Mouse (Mus musculus) lung, embryonic 16.5 days (tissue): ENCODE measurements around the gene Ikzf1. TPM values are rescaled to one million over a fixed set of nuclear protein-coding genes. Genes with fewer than 3 reads are reported as not detected.

ENCODE experiments used
- ATAC-seq: fragments of 200-750 bp; cut with Nextera tagmentation; 2 replicates; pipeline ENCODE4 v1.8.0; 2017; ENCODE audit warnings: low read depth, mild to moderate bottlenecking, moderate library complexity
- H3K27ac ChIP-seq: fragments of 300-500 bp; sonication (generic); 2 replicates; pipeline ENCODE4 v1.5.1; 2014; ENCODE audit warnings: mild to moderate bottlenecking, control low read depth, low read length
- H3K27me3 ChIP-seq: fragments of 300-500 bp; sonication (generic); 2 replicates; pipeline ENCODE4 v1.6.1; 2014; ENCODE audit warnings: low read depth, low read length, mixed read lengths; ENCODE audit not compliant: control insufficient read depth, insufficient read depth
- H3K36me3 ChIP-seq: fragments of 300-500 bp; sonication (generic); 2 replicates; pipeline ENCODE4 v1.6.1; 2014; ENCODE audit warnings: low read length; ENCODE audit not compliant: control insufficient read depth, insufficient read depth
- H3K4me1 ChIP-seq: fragments of 300-500 bp; sonication (generic); replicated peaks from 2 replicates; pipeline ENCODE4 v1.6.1; 2014; ENCODE audit warnings: low read length, mixed read lengths; ENCODE audit not compliant: control insufficient read depth, insufficient read depth
- H3K4me2 ChIP-seq: fragments of 300-500 bp; sonication (generic); 2 replicates; pipeline ENCODE4 v1.6.1; 2014; ENCODE audit warnings: low read depth, low read length, control low read depth
- H3K4me3 ChIP-seq: fragments of 300-500 bp; sonication (generic); 2 replicates; pipeline ENCODE4 v1.5.1; 2014; ENCODE audit warnings: mild to moderate bottlenecking, low read length, control low read depth
- H3K9ac ChIP-seq: fragments of 300-500 bp; sonication (generic); 2 replicates; pipeline ENCODE4 v1.6.1; 2014; ENCODE audit warnings: low read length, control low read depth
- H3K9me3 ChIP-seq: fragments of 300-500 bp; sonication (generic); 2 replicates; pipeline ENCODE4 v1.6.1; 2016; ENCODE audit warnings: low read length; ENCODE audit not compliant: control insufficient read depth
- WGBS: fragments of 180-500 bp; shearing (Covaris S2); extraction: QIAGEN DNeasy Blood & Tissue Kit; methylation state at CpG from one replicate; pipeline ENCODE4 v1.1.7; 2014; 5-methylcytosine and 5-hydroxymethylcytosine counted together
- polyA plus RNA-seq: library from polyadenylated mRNA; unstranded; fragments of >200 nt; fragmentation: Nextera tagmentation; extraction: Ambion mirVana; gene quantifications from 2 replicates; pipeline ENCODE4 v1.2.1, GENCODE M21; 2015

Gene Ikzf1
- polyA plus RNA-seq, 1 experiment from 2014 or later: 2.0 TPM

DNA sequence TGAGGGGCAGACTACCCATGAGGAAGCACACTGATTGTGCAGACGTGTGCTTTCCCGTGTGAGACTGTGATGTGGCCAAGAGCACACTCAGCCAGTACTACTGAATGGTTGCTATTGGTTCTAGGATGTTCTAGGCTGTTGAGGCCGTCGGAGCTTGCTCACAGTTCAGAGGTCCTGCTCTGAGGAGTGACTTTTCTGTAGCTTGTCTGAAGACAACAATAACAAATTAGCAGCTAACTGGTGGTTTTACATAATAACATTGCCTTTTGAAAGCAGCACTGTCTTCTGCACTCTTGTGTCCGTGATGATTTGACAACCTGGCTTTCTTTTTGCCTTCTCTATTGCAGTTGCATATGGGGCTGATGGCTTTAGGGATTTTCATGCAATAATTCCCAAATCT, 55.8 kb downstream of the Ikzf1 start:
- WGBS: 67% methylated on average over 5 of the region's 5 CpGs
- no peaks in the 10 kb centered on the region for H3K27me3 ChIP-seq
- no peaks in the 10 kb centered on the region for H3K9me3 ChIP-seq
- H3K27ac ChIP-seq: no peak overlapping the region
- no peaks in the 10 kb centered on the region for H3K4me1 ChIP-seq
- no peak overlapping the region for H3K4me3 ChIP-seq
- H3K9ac ChIP-seq: no peak overlapping the region
- no peak for ATAC-seq
- no peaks in the 10 kb centered on the region for H3K36me3 ChIP-seq
- H3K4me2 ChIP-seq: no peak overlapping the region

DNA sequence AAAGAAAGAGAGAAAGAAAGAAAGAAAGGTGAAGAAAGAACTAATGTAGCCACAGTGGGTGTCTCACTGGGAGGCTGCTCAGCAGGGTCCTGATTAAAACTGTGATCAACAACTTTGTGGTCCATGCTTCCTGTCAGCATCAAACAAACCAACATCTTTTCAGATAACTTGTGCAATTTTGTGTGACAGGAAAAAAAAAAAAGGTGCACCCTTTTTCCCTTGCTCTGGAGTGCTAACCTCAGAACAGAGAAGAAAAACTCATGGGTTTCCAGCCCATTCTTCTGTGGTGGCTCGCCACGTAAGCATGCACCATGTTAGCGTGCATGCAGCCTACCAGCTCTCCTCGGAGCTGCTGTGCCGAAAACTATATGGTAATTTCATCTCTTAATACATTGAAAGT, 56.8 kb downstream of the Ikzf1 start:
- ATAC-seq: no peak
- Histone ChIP-seq H3K36me3 (no peaks in the 10 kb centered on the region), H3K9ac (no peak overlapping the region), H3K27ac (no peak overlapping the region), H3K4me1 (no peaks in the 10 kb centered on the region), H3K27me3 (no peaks in the 10 kb centered on the region), H3K4me2 (no peak overlapping the region), H3K4me3 (no peak overlapping the region), H3K9me3 (no peaks in the 10 kb centered on the region)
- WGBS: 85% methylated on average over 5 of the region's 5 CpGs

DNA sequence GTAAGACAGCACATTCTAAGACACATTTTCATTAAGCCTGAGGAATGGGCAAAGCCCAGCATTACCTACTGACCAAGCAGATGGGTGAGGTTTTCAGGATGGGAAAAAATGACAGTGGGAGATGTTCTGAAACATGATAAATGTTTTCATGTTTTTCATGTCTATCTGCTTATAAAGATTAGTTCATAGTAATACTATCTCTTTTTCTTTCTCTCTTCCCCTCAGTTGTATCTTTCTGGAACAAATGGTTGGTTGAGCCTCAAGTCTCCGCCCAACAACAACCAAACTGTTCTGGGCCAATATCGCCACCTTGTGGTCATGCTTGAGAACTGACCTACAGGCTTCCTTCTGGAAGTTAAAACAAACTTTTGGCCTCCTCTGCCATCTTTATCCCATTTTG, 57.8 kb downstream of the Ikzf1 start:
- no peaks in the 10 kb centered on the region for H3K27me3 ChIP-seq
- no peak overlapping the region for H3K4me3 ChIP-seq
- H3K4me1 ChIP-seq: no peaks in the 10 kb centered on the region
- no peaks in the 10 kb centered on the region for H3K36me3 ChIP-seq
- H3K4me2 ChIP-seq: no peak overlapping the region
- H3K9ac ChIP-seq: no peak overlapping the region
- H3K9me3 ChIP-seq: no peaks in the 10 kb centered on the region
- no peak for ATAC-seq
- 24% methylated on average over 2 of the region's 2 CpGs for WGBS
- no peak overlapping the region for H3K27ac ChIP-seq

DNA sequence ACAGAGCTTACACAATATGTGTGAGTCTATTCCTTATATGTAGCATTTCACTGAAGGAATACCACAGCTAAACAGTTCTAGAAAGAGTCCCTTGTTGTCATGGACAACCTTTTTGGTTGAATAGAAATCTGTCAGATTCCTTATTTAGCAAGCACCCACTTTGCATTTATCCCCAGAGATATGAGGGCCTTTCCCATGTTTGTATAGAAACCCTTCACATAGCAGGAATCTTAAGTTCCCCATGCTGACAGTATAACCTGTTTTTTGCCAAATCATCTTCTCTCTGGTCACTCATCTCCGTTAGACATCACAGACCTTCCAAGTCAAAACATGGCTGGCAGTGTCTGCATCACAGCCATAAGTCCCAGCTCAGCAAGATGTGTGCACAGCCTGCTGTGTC, 59.4 kb downstream of the Ikzf1 start:
- Histone ChIP-seq H3K4me3 (no peak overlapping the region), H3K27ac (no peak overlapping the region), H3K27me3 (no peaks in the 10 kb centered on the region), H3K9me3 (no peaks in the 10 kb centered on the region), H3K9ac (no peak overlapping the region), H3K4me2 (no peak overlapping the region), H3K36me3 (no peaks in the 10 kb centered on the region), H3K4me1 (no peaks in the 10 kb centered on the region)
- WGBS: 42% methylated on average over 1 of the region's 1 CpGs
- ATAC-seq: no peak

DNA sequence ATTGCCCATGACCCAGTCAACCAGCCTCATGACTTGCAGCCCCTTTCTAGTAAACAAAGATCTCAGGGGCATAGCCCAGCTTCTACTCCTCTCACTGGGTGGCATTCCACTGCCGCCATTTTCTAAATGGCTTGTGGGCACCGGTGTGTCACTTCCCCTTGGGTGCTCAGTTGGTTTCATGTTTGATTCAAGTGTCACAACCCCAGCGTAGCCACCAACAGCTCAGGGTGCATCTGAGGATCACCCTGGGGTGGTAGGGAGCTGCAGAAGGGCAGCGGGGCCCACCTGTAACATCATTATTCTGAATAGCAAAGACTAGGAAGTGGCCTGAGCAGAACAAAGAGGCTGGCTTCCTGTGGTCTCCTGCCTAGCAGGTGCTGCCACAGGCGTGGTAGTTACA, 66.3 kb downstream of the Ikzf1 start:
- Histone ChIP-seq H3K9ac (no peak overlapping the region), H3K4me1 (no peaks in the 10 kb centered on the region), H3K27me3 (no peaks in the 10 kb centered on the region), H3K36me3 (no peaks in the 10 kb centered on the region), H3K27ac (no peak overlapping the region), H3K4me3 (no peak overlapping the region), H3K9me3 (no peaks in the 10 kb centered on the region), H3K4me2 (no peak overlapping the region)
- ATAC-seq: no peak
- WGBS: 89% methylated on average over 5 of the region's 5 CpGs

DNA sequence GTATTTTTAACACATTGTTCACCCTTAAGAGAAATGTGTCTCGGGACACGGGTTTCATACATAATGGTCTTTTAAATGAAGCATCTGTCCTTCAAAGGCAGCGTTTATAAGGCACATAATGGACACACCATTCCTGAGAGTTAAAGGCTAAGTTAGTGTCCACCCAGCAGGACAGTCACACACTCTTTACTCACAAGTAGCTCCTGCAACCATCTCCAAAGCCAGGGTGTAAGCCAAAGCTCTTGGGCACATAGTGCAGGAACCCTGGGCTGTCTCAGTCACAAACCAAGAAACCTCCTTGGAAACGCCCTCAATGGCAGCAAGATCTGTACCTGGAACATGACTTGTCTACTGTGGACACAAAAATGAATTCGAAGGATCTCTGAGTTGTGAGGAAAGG, 68.1 kb downstream of the Ikzf1 start:
- H3K9ac ChIP-seq: no peak overlapping the region
- H3K27me3 ChIP-seq: no peaks in the 10 kb centered on the region
- 81% methylated on average over 5 of the region's 5 CpGs for WGBS
- H3K27ac ChIP-seq: no peak overlapping the region
- H3K4me1 ChIP-seq: no peaks in the 10 kb centered on the region
- no peak overlapping the region for H3K4me3 ChIP-seq
- no peak for ATAC-seq
- H3K4me2 ChIP-seq: no peak overlapping the region
- no peaks in the 10 kb centered on the region for H3K36me3 ChIP-seq
- no peaks in the 10 kb centered on the region for H3K9me3 ChIP-seq

DNA sequence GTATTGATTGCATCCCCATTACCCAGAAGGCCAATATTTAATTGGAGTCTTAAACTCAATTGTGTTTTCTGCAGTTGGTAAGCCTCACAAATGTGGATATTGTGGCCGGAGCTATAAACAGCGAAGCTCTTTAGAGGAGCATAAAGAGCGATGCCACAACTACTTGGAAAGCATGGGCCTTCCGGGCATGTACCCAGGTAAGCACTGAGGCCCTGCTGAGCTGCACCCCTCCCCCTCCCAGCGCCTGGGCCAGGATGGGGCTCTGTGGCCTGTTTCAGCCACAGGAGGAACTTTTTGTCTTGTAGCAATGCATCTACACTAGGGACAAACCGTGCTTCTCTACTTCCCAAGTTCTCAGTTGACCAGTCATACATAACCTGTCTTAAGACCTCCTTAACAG, 73.3 kb downstream of the Ikzf1 start:
- Histone ChIP-seq H3K9ac (no peak overlapping the region), H3K9me3 (no peaks in the 10 kb centered on the region), H3K36me3 (no peaks in the 10 kb centered on the region), H3K4me1 (no peaks in the 10 kb centered on the region), H3K27ac (no peak overlapping the region), H3K4me2 (no peak overlapping the region), H3K4me3 (no peak overlapping the region), H3K27me3 (no peaks in the 10 kb centered on the region)
- no peak for ATAC-seq
- 71% methylated on average over 6 of the region's 6 CpGs for WGBS

DNA sequence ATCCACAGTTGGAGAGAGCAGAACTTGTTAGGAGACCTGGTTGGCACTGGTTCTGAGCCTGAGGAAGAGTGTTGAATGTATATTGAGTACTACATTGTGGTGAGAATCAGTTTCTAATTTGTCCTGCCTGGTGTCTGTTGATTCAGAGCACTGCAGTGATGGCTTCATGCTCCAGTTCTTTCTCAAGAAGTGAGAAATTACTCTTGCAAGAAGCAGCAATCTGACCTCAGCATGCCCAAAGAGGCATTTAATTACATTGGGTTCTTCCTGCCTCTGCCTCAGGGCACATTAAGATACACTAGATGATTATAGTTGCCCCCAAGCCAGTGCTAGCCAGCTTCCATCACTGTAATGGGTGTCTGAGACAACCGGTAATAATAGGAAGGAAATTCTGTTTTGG, 74.1 kb downstream of the Ikzf1 start:
- no peaks in the 10 kb centered on the region for H3K4me1 ChIP-seq
- H3K9ac ChIP-seq: no peak overlapping the region
- no peaks in the 10 kb centered on the region for H3K9me3 ChIP-seq
- no peak for ATAC-seq
- 95% methylated on average over 1 of the region's 1 CpGs for WGBS
- no peak overlapping the region for H3K4me3 ChIP-seq
- H3K27ac ChIP-seq: no peak overlapping the region
- H3K36me3 ChIP-seq: no peaks in the 10 kb centered on the region
- no peaks in the 10 kb centered on the region for H3K27me3 ChIP-seq
- H3K4me2 ChIP-seq: no peak overlapping the region

DNA sequence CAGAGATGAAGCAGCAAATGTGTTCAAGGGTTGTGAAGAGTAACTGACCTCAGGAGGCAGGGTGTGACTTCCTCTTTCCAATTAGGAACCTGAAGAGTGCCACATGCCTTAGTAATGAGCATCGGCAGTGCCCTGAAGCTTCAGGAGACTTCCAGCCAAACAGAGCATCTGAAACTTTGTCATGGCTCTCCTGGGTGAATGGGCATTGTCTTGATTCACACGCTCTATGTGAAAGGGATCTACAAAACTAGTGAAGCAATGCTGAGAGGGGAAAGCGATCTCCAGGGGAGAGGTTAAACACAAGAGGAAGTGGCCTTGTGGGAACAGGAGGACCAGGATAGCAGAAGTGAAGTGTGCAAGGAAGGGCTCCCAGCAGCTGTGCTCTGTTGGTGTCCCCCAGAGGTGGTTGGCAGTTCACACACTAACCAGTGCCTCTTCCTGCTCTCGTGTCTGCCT, 78.4 kb downstream of the Ikzf1 start:
- Histone ChIP-seq H3K9ac (no peak overlapping the region), H3K4me1 (no peaks in the 10 kb centered on the region), H3K9me3 (no peaks in the 10 kb centered on the region), H3K27ac (no peak overlapping the region), H3K36me3 (no peaks in the 10 kb centered on the region), H3K4me3 (no peak overlapping the region), H3K27me3 (no peaks in the 10 kb centered on the region), H3K4me2 (no peak overlapping the region)
- no peak for ATAC-seq
- 66% methylated on average over 4 of the region's 4 CpGs for WGBS

DNA sequence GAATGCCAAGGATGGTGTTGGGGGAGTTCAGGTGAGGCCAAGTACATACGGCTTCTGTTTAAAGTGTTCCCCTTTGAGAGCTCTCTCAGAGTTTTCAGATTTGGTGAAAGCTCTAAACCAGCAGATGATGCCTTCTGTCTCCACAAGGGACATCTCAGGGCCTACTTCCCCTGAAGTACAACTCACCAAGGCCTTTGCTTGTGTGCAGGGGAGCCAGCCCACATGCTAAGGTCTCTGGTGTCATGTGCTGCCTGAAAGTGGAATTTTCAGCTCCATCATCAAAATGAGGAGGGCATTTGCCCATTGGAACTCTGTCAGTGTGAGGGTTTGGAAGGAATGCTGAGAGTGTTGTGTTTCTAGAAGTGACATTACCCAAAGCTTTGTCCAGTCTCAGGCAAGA, 80.6 kb downstream of the Ikzf1 start:
- Histone ChIP-seq H3K9ac (no peak overlapping the region), H3K27me3 (no peaks in the 10 kb centered on the region), H3K4me2 (no peak overlapping the region), H3K4me1 (no peaks in the 10 kb centered on the region), H3K4me3 (no peak overlapping the region), H3K9me3 (no peaks in the 10 kb centered on the region), H3K36me3 (no peaks in the 10 kb centered on the region), H3K27ac (no peak overlapping the region)
- WGBS: 58% methylated on average over 1 of the region's 1 CpGs
- no peak for ATAC-seq
